9 mouse cellular contexts compared by ENCODE assay signal in the genomic region with DNA sequence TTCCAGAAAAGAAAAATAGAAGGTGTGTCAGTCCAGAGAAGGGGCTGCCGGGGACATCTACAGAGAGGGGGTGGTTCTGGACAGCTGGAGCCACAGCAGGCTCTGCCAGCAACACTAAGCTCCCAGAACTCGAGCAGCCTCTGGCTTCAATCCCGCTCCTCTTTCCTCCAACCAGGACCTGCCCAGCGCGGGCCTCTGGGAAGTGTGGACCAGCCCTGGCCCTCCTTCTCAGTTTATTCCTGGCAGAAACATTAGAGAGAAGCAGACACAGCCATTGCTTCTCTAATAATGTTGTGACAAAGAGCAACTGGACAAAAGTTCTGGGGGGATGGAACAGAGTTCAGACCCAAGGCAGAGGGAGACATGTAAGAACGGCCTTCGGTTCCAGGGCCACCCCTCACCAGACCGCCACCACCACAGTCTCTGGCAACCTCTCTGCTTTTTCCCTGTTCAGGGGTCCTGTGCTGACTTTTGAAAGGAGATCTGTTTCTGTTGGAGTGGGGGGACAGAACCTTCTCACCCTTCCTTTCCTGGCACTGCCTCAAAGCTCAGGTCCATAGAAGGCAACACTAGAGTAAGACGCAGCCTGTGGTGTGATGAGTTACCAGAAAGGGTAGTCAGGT.
DNase-seq lines count a peak whose midpoint lies in the region; ATAC-seq and TF ChIP-seq lines count a peak whose summit lies in the region.
"Had no signal": no experiment of that assay in that cellular context is flagged by ENCODE, and none has a peak within 500 bp of the region (broad histone marks: within the 10 kb centered on the region; RNA-seq: fewer than 3 reads in every experiment).

No protein-coding gene starts in this region.

- no peaks in the 10 kb centered on the region for H3K79me2 ChIP-seq in heart, adult 2 months (replicated peaks; ENCODE audit: control insufficient read depth, insufficient read depth, low read length)

- H3K9ac ChIP-seq in kidney, embryonic 16.5 days (replicated peaks; ENCODE audit: low read length): no peak overlapping the region
- H3K9ac ChIP-seq in embryonic facial prominence, embryonic 12.5 days: no peak overlapping the region
- H3K9ac ChIP-seq in heart, adult 2 months (ENCODE audit: low read depth, low read length): no peak overlapping the region; the same call in 1 of the 2 replicates
- H3K9ac ChIP-seq: midbrain, embryonic 12.5 days had no signal

- no peak overlapping the region for H3K4me3 ChIP-seq in kidney, embryonic 16.5 days (ENCODE audit: low read length)
- no peak overlapping the region for H3K4me3 ChIP-seq in embryonic facial prominence, embryonic 12.5 days
- no peak overlapping the region for H3K4me3 ChIP-seq in heart, adult 2 months
- H3K4me3 ChIP-seq: midbrain, embryonic 12.5 days had no signal

- ATAC-seq in kidney, embryonic 16.5 days (ENCODE audit: low FRiP score, low TSS enrichment): no peak
- ATAC-seq in embryonic facial prominence, embryonic 12.5 days (ENCODE audit: insufficient number of reproducible peaks, insufficient read depth, low FRiP score, low TSS enrichment): no peak
- ATAC-seq in erythroblast, adult 5-6 weeks (replicated peaks; ENCODE audit: low FRiP score, poor library complexity, severe bottlenecking): no peak

- no peak for TF ChIP-seq CTCF in heart, adult 2 months (IDR thresholded peaks at IDR 0.05)

- no peaks in the 10 kb centered on the region for H3K9me3 ChIP-seq in kidney, embryonic 16.5 days (ENCODE audit: low read length)
- H3K9me3 ChIP-seq in embryonic facial prominence, embryonic 12.5 days: no peaks in the 10 kb centered on the region
- H3K9me3 ChIP-seq: midbrain, embryonic 12.5 days had no signal

- no peak overlapping the region for H3K4me2 ChIP-seq in kidney, embryonic 16.5 days (replicated peaks; ENCODE audit: low read depth, low read length)
- H3K4me2 ChIP-seq in embryonic facial prominence, embryonic 12.5 days (replicated peaks): no peak overlapping the region
- H3K4me2 ChIP-seq: midbrain, embryonic 12.5 days had no signal

- peak overlapping the region; percentile 60; the same call in 1 of the 2 replicates for H3K27ac ChIP-seq in kidney, embryonic 16.5 days (ENCODE audit: low read length)
- H3K27ac ChIP-seq in embryonic facial prominence, embryonic 12.5 days: 0 out of 2 replicates have a peak overlapping the region, but pooled peaks have one; percentile 26
- H3K27ac ChIP-seq in heart, adult 2 months: peak overlapping the region; percentile 75
- H3K27ac ChIP-seq: midbrain, embryonic 12.5 days had no signal

- 77% methylated on average over 9 of the region's 9 CpGs for WGBS in kidney, embryonic 16.5 days
- WGBS in embryonic facial prominence, embryonic 12.5 days: 77% methylated on average over 9 of the region's 9 CpGs
- WGBS in heart, adult 2 months: 41% methylated on average over 9 of the region's 9 CpGs

- no peak for TF ChIP-seq EP300 in heart, adult 2 months (IDR thresholded peaks at IDR 0.05; ENCODE audit: insufficient read depth, low read depth, low read length)

- no peaks in the 10 kb centered on the region for H3K27me3 ChIP-seq in kidney, embryonic 16.5 days (ENCODE audit: insufficient read depth, low read length)
- no peaks in the 10 kb centered on the region for H3K27me3 ChIP-seq in embryonic facial prominence, embryonic 12.5 days
- H3K27me3 ChIP-seq in heart, adult 2 months (ENCODE audit: control insufficient read depth, insufficient read depth, low read length): no peaks in the 10 kb centered on the region
- H3K27me3 ChIP-seq: midbrain, embryonic 12.5 days had no signal

- no peaks in the 10 kb centered on the region; the same call in 1 of the 2 replicates for H3K36me3 ChIP-seq in kidney, embryonic 16.5 days (ENCODE audit: insufficient read depth, low read length)
- H3K36me3 ChIP-seq in embryonic facial prominence, embryonic 12.5 days: peaks cover 10% of the 10 kb centered on the region
- H3K36me3 ChIP-seq in heart, adult 2 months (ENCODE audit: control insufficient read depth, insufficient read depth, low read length): peaks cover 32% of the 10 kb centered on the region
- H3K36me3 ChIP-seq: midbrain, embryonic 12.5 days had no signal

- intact Hi-C loops in heart, adult 2 months (cut with DNase I): loop anchor here (2.0 kb wide), 1 partner anchor 15 kb away; no protein-coding TSS in a partner anchor

- H3K4me1 ChIP-seq in kidney, embryonic 16.5 days (ENCODE audit: insufficient read depth, low read length): peaks cover 8% of the 10 kb centered on the region; the same call in 1 of the 2 replicates
- H3K4me1 ChIP-seq in embryonic facial prominence, embryonic 12.5 days: peaks cover 18% of the 10 kb centered on the region
- peaks cover 40% of the 10 kb centered on the region for H3K4me1 ChIP-seq in heart, adult 2 months (ENCODE audit: control insufficient read depth, insufficient read depth, low read length)

- TF ChIP-seq POLR2A in heart, adult 2 months (IDR thresholded peaks at IDR 0.05; ENCODE audit: insufficient read depth, low read depth, low read length): 0 out of 2 replicates have a peak, but pooled peaks have one; percentile 8

- no peak for DNase-seq in kidney, adult 8-10 months
- DNase-seq in heart, adult 2 months: peak; percentile 76 to 87
- DNase-seq in layer of hippocampus, postnatal 14 days (ENCODE audit: low spot score in 2 of 2): peak; percentile 48 to 77
- DNase-seq in right cerebral cortex, postnatal 25 days: peak; percentile 36
- no peak for DNase-seq in embryo, embryonic 10.5 days (ENCODE audit: low spot score)

Comparison
In these comparisons a context has a peak if more than half of its experiments do, and no peak if none do; other contexts are left out.
1. DNase-seq: peak in heart, adult 2 months (2 of 2), layer of hippocampus, postnatal 14 days (2 of 2) and right cerebral cortex, postnatal 25 days (single experiment); none in kidney, adult 8-10 months (0 of 2) and embryo, embryonic 10.5 days (single experiment).
2. Peak in every context shown above with its lines, with median percentiles within 50 percentile points of each other: H3K27ac ChIP-seq.